ENCODE assay signal across 8 mouse cellular contexts in the genomic region with DNA sequence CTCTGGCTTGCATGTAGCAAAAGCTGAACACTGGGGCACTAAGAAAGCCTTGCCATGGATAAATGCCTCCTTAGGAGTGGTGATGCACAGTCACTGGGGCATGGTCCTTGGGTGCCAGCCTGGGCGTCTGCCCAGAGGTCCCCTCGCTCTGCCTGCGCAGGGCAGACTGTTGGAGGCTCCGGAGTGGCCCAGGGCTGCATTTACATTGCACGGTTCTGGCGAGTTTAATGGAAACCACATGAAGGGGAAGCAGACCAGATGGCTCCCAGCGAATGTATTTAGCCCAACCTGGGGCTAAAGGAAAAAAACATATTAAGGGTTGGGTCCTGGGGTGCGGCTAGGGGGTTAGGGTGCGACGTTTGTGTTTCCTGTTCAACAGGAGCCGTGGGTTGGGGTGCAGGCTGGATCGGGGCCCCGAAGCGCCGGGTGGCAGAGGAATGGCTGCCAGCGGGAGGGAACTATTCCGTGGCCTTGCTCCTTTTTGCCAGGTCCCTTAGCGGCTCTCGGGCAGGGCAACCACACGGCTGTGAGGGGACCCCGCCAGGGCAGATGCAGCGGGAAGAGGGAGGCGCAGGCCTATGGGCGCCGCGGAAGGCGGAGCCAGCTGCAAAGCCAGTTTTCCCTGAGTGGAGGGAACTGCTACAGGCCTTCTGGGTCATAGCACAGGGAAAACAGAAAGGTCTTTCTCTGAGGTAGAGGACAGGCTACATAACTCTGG. TPM values are rescaled to one million over a fixed set of nuclear protein-coding genes. Genes with fewer than 3 reads are reported as not detected.
A peak's percentile ranks its signal among the peaks of the same experiment; 100 is the strongest.
DNase-seq lines count a peak whose midpoint lies in the region; ATAC-seq and TF ChIP-seq lines count a peak whose summit lies in the region.

No protein-coding gene starts in this region.

- TF ChIP-seq EP300 in CH12.LX (IDR thresholded peaks at IDR 0.05; ENCODE audit: low read length) = no peak

- dilution Hi-C loops in CH12.LX (cut with MboI; ENCODE audit: extremely low pct_ligation_motif_present, extremely low pct_unique_long_range_greater_than_20kb, low sequenced_read_pairs) = no loop called here

- ATAC-seq in kidney, embryonic 16.5 days (ENCODE audit: low FRiP score, low TSS enrichment) = peak; percentile 82

- peak overlapping the region; percentile 45; the same call in 1 of the 2 replicates for H3K4me2 ChIP-seq in CH12.LX (ENCODE audit: insufficient read depth, low read depth, poor library complexity, severe bottlenecking)
- peak overlapping the region; percentile 54 for H3K4me2 ChIP-seq in kidney, embryonic 16.5 days (replicated peaks; ENCODE audit: low read depth, low read length)

- H3K79me2 ChIP-seq in CH12.LX (replicated peaks; ENCODE audit: control insufficient read depth, extremely low read depth, insufficient read depth, poor library complexity, severe bottlenecking) = no peaks in the 10 kb centered on the region

- H3K9ac ChIP-seq in CH12.LX (ENCODE audit: insufficient read depth, low read depth) = no peak overlapping the region
- peak overlapping the region; percentile 62 for H3K9ac ChIP-seq in kidney, embryonic 16.5 days (replicated peaks; ENCODE audit: low read length)

- 3% methylated on average over 27 of the region's 27 CpGs for WGBS in heart, embryonic 10.5 days
- 5% methylated on average over 27 of the region's 27 CpGs for WGBS in kidney, embryonic 16.5 days

- no peak overlapping the region for H3K27ac ChIP-seq in CH12.LX (ENCODE audit: insufficient read depth, low read depth)
- H3K27ac ChIP-seq in heart, embryonic 10.5 days = peak overlapping the region; percentile 94
- H3K27ac ChIP-seq in kidney, embryonic 16.5 days (ENCODE audit: low read length) = peak overlapping the region; percentile 87

- H3K4me3 ChIP-seq in CH12.LX (replicated peaks in 1 of 3; ENCODE audit: low read depth in 2 of 3, low read length in 2 of 3, poor library complexity in 1 of 3) = no peak overlapping the region
- peak overlapping the region; percentile 59 for H3K4me3 ChIP-seq in heart, embryonic 10.5 days
- peak overlapping the region; percentile 30 for H3K4me3 ChIP-seq in kidney, embryonic 16.5 days (ENCODE audit: low read length)

- DNase-seq in CH12.LX (ENCODE audit: extremely low read depth) = peak; percentile 2
- DNase-seq in adrenal gland, adult (ENCODE audit: inconsistent age in 2 of 2, low spot score in 1 of 2) = peak; percentile 57 to 75
- DNase-seq in embryo, embryonic 9.5 days (ENCODE audit: extremely low spot score) = peak; percentile 68
- peak; percentile 87 for DNase-seq in heart, embryonic 10.5 days (ENCODE audit: low spot score)
- DNase-seq in lung, postnatal 25 days (ENCODE audit: low spot score) = peak; percentile 18
- peak; percentile 2 for DNase-seq in splenic B cell, adult 2 months (ENCODE audit: low read depth, low spot score)
- no peak for DNase-seq in right cerebral cortex, postnatal 14 days

- peaks cover 0 to 14% of the 10 kb centered on the region in 2 experiments; a peak in 2 of 4 replicates for H3K4me1 ChIP-seq in CH12.LX (ENCODE audit: control insufficient read depth in 1 of 2, insufficient read depth in 2 of 2)
- peaks cover 38% of the 10 kb centered on the region for H3K4me1 ChIP-seq in heart, embryonic 10.5 days
- H3K4me1 ChIP-seq in kidney, embryonic 16.5 days (ENCODE audit: insufficient read depth, low read length) = peaks cover 24% of the 10 kb centered on the region

- no peak for TF ChIP-seq RAD21 in CH12.LX (IDR thresholded peaks at IDR 0.05; ENCODE audit: low read depth, low read length)

- in situ Hi-C loops in CH12.LX (cut with MboI; ENCODE audit: low pct_ligation_motif_present, low pct_unique_long_range_greater_than_20kb, low sequenced_read_pairs) = no loop called here

- no peak for TF ChIP-seq CTCF in CH12.LX (conservative IDR thresholded peaks at IDR 0.05 in 1 of 2, IDR thresholded peaks at IDR 0.05 in 1 of 2; ENCODE audit: low read depth in 2 of 2, low read length in 2 of 2)

- TF ChIP-seq POLR2A in CH12.LX (IDR thresholded peaks at IDR 0.05; ENCODE audit: low read depth, low read length) = no peak

- H3K9me3 ChIP-seq in CH12.LX (replicated peaks; ENCODE audit: low read length) = no peaks in the 10 kb centered on the region
- no peaks in the 10 kb centered on the region for H3K9me3 ChIP-seq in heart, embryonic 10.5 days
- H3K9me3 ChIP-seq in kidney, embryonic 16.5 days (ENCODE audit: low read length) = no peaks in the 10 kb centered on the region

- H3K36me3 ChIP-seq in CH12.LX (replicated peaks in 1 of 2; ENCODE audit: control insufficient read depth in 1 of 2, insufficient read depth in 1 of 2, low read length in 1 of 2) = no peaks in the 10 kb centered on the region
- no peaks in the 10 kb centered on the region for H3K36me3 ChIP-seq in heart, embryonic 10.5 days
- H3K36me3 ChIP-seq in kidney, embryonic 16.5 days (ENCODE audit: insufficient read depth, low read length) = no peaks in the 10 kb centered on the region
- no peaks in the 10 kb centered on the region for H3K36me3 ChIP-seq in splenic B cell, adult 2 months (ENCODE audit: control insufficient read depth, insufficient read depth, low read length, poor library complexity, severe bottlenecking)

- H3K27me3 ChIP-seq in CH12.LX (replicated peaks) = no peaks in the 10 kb centered on the region
- H3K27me3 ChIP-seq in heart, embryonic 10.5 days (ENCODE audit: insufficient read depth, poor library complexity, severe bottlenecking) = no peaks in the 10 kb centered on the region
- no peaks in the 10 kb centered on the region for H3K27me3 ChIP-seq in kidney, embryonic 16.5 days (ENCODE audit: insufficient read depth, low read length)
- no peaks in the 10 kb centered on the region for H3K27me3 ChIP-seq in splenic B cell, adult 2 months (ENCODE audit: control insufficient read depth, insufficient read depth, low read length, poor library complexity, severe bottlenecking)

TF ChIP-seq in CH12.LX, 34 proteins besides CTCF, POLR2A, EP300 and RAD21:
- TF ChIP-seq TBP (conservative IDR thresholded peaks at IDR 0.05; ENCODE audit: low read depth, low read length) (no peak), ETS1 (conservative IDR thresholded peaks at IDR 0.05; ENCODE audit: low read depth, low read length) (no peak), PAX5 (IDR thresholded peaks at IDR 0.05; ENCODE audit: low read length) (no peak), USF1 (IDR thresholded peaks at IDR 0.05; ENCODE audit: low read depth, low read length) (no peak), RCOR1 (conservative IDR thresholded peaks at IDR 0.05; ENCODE audit: low read depth, low read length) (no peak), KAT2A (IDR thresholded peaks at IDR 0.05; ENCODE audit: insufficient replicate concordance, low read length) (no peak), MYC (IDR thresholded peaks at IDR 0.05; ENCODE audit: low read depth, low read length) (no peak), CHD1 (IDR thresholded peaks at IDR 0.05; ENCODE audit: low read depth, low read length) (no peak), POLR2AphosphoS2 (IDR thresholded peaks at IDR 0.05; ENCODE audit: low read depth, low read length) (no peak), SIN3A (IDR thresholded peaks at IDR 0.05; ENCODE audit: low read length) (no peak), ELF1 (IDR thresholded peaks at IDR 0.05; ENCODE audit: low read depth, low read length) (no peak)

RNA-seq across cellular contexts. Expression of gene 1700011L22Rik, which starts 38.6 kb away (rescaled TPM):
- total RNA-seq in CH12.LX (2012; rRNA removed) = not detected in 2 replicates
- total RNA-seq in CH12.LX (2014; rRNA removed) = not detected in 2 replicates
- not detected in 2 replicates for polyA plus RNA-seq in CH12.LX (2012; ENCODE audit: insufficient read length, low read depth)
- polyA plus RNA-seq in heart, embryonic 10.5 days (2016; fragmentation: Nextera tagmentation; extraction: Ambion mirVana) = not detected in 2 replicates
- polyA plus RNA-seq in kidney, embryonic 16.5 days (2015; fragmentation: Nextera tagmentation; extraction: Ambion mirVana) = not detected in 2 replicates

Comparison
In these comparisons a context has a peak if more than half of its experiments do, and no peak if none do; other contexts are left out.
1. H3K4me3 ChIP-seq: peak in heart, embryonic 10.5 days (single experiment) and kidney, embryonic 16.5 days (single experiment); none in CH12.LX (0 of 3).